8 mouse cellular contexts compared by ENCODE assay signal in the genomic region with DNA sequence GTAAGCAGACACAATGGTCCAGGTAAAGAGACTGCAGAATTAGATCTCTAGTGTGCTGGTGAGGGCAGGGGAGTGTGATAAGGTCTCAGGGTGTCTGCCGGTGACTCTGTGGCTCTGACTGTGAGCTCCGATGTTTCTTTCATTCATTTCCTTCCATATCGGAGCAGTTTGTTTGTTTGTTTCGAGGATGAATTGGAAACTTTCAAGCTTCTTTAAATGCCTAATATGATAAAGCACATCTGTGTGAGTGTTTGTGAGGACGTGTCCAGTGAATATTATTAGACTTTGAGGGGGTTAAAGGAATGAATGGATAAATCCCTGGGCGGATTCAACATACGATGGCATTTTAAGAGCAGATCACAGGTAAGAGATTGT. TPM values are rescaled to one million over a fixed set of nuclear protein-coding genes. Genes with fewer than 3 reads are reported as not detected.
DNase-seq lines count a peak whose midpoint lies in the region; ATAC-seq and TF ChIP-seq lines count a peak whose summit lies in the region.

No protein-coding gene starts in this region.

- no peaks in the 10 kb centered on the region for H3K9me3 ChIP-seq in lung, embryonic 16.5 days (ENCODE audit: control insufficient read depth, low read length)
- no peaks in the 10 kb centered on the region for H3K9me3 ChIP-seq in embryonic facial prominence, embryonic 13.5 days
- no peaks in the 10 kb centered on the region for H3K9me3 ChIP-seq in limb, embryonic 11.5 days (ENCODE audit: control insufficient read depth, low read length)

- H3K27ac ChIP-seq in lung, embryonic 16.5 days (ENCODE audit: low read length) = peak overlapping the region; percentile 52
- no peak overlapping the region for H3K27ac ChIP-seq in embryonic facial prominence, embryonic 13.5 days
- H3K27ac ChIP-seq in limb, embryonic 11.5 days (replicated peaks; ENCODE audit: low read depth, low read length) = no peak overlapping the region
- H3K27ac ChIP-seq in small intestine, adult 2 months (ENCODE audit: insufficient read depth, low read depth, low read length) = no peak overlapping the region

- no peak for ATAC-seq in lung, embryonic 16.5 days (ENCODE audit: low read depth)
- ATAC-seq in embryonic facial prominence, embryonic 13.5 days (ENCODE audit: insufficient number of reproducible peaks, insufficient read depth, low FRiP score, low TSS enrichment, low read depth) = no peak
- no peak for ATAC-seq in limb, embryonic 11.5 days (ENCODE audit: insufficient number of reproducible peaks, low FRiP score, low TSS enrichment, low read depth)

- H3K9ac ChIP-seq in lung, embryonic 16.5 days (ENCODE audit: low read length) = peak overlapping the region; percentile 74
- peak overlapping the region; percentile 61 for H3K9ac ChIP-seq in embryonic facial prominence, embryonic 13.5 days
- no peak overlapping the region for H3K9ac ChIP-seq in limb, embryonic 11.5 days (ENCODE audit: low read length)

- H3K36me3 ChIP-seq in lung, embryonic 16.5 days (ENCODE audit: control insufficient read depth, insufficient read depth, low read length) = no peaks in the 10 kb centered on the region
- no peaks in the 10 kb centered on the region for H3K36me3 ChIP-seq in embryonic facial prominence, embryonic 13.5 days
- no peaks in the 10 kb centered on the region for H3K36me3 ChIP-seq in limb, embryonic 11.5 days (ENCODE audit: control insufficient read depth, insufficient read depth, low read length)
- H3K36me3 ChIP-seq in small intestine, adult 2 months (ENCODE audit: control insufficient read depth, insufficient read depth, low read length) = no peaks in the 10 kb centered on the region

- DNase-seq in lung, postnatal 36 days = no peak
- DNase-seq in limb, embryonic 11.5 days (ENCODE audit: low spot score) = peak; percentile 27
- DNase-seq in right cerebral cortex, postnatal 25 days = no peak
- DNase-seq in right cerebral cortex, adult 2 months (ENCODE audit: low spot score in 2 of 2) = no peak
- DNase-seq in gastrocnemius, postnatal 14 days = no peak

- intact Hi-C loops in gastrocnemius, postnatal 14 days (cut with DNase I; ENCODE audit: low total_unique reads) = no loop called here

- TF ChIP-seq POLR2A in small intestine, adult 2 months (IDR thresholded peaks at IDR 0.05; ENCODE audit: low read depth, low read length) = no peak

- peak overlapping the region; percentile 67 for H3K4me3 ChIP-seq in lung, embryonic 16.5 days (ENCODE audit: low read length)
- peak overlapping the region; percentile 62 for H3K4me3 ChIP-seq in embryonic facial prominence, embryonic 13.5 days
- peak overlapping the region; percentile 55 for H3K4me3 ChIP-seq in limb, embryonic 11.5 days (ENCODE audit: low read depth, low read length)
- H3K4me3 ChIP-seq in small intestine, adult 2 months (ENCODE audit: low read depth, low read length) = peak overlapping the region; percentile 74

- H3K27me3 ChIP-seq in lung, embryonic 16.5 days (ENCODE audit: control insufficient read depth, insufficient read depth, low read depth, low read length) = no peaks in the 10 kb centered on the region
- H3K27me3 ChIP-seq in embryonic facial prominence, embryonic 13.5 days = no peaks in the 10 kb centered on the region
- H3K27me3 ChIP-seq in limb, embryonic 11.5 days (ENCODE audit: control insufficient read depth, insufficient read depth, low read length) = no peaks in the 10 kb centered on the region
- no peaks in the 10 kb centered on the region for H3K27me3 ChIP-seq in small intestine, adult 2 months (ENCODE audit: control insufficient read depth, insufficient read depth, low read length)

- peaks cover 7% of the 10 kb centered on the region; the same call in 1 of the 2 replicates for H3K4me1 ChIP-seq in lung, embryonic 16.5 days (replicated peaks; ENCODE audit: control insufficient read depth, insufficient read depth, low read length)
- peaks cover 10% of the 10 kb centered on the region for H3K4me1 ChIP-seq in embryonic facial prominence, embryonic 13.5 days
- no peaks in the 10 kb centered on the region for H3K4me1 ChIP-seq in limb, embryonic 11.5 days (ENCODE audit: control insufficient read depth, insufficient read depth, low read length)
- peaks cover 7% of the 10 kb centered on the region for H3K4me1 ChIP-seq in small intestine, adult 2 months (ENCODE audit: control insufficient read depth, insufficient read depth, insufficient read length, low read length)

- peak overlapping the region; percentile 60 for H3K4me2 ChIP-seq in lung, embryonic 16.5 days (ENCODE audit: low read depth, low read length)
- peak overlapping the region; percentile 58 for H3K4me2 ChIP-seq in embryonic facial prominence, embryonic 13.5 days
- peak overlapping the region; percentile 36 for H3K4me2 ChIP-seq in limb, embryonic 11.5 days (ENCODE audit: low read depth, severe bottlenecking)

- WGBS in lung, embryonic 16.5 days = 13% methylated on average over 7 of the region's 7 CpGs
- 19% methylated on average over 7 of the region's 7 CpGs for WGBS in embryonic facial prominence, embryonic 13.5 days
- WGBS in limb, embryonic 11.5 days = 22% methylated on average over 7 of the region's 7 CpGs
- 13% methylated on average over 7 of the region's 7 CpGs for WGBS in small intestine, adult 2 months

- no peak for TF ChIP-seq CTCF in small intestine, adult 2 months (IDR thresholded peaks at IDR 0.05; ENCODE audit: extremely low read depth, insufficient read length, insufficient replicate concordance, low read depth, low read length)

RNA-seq across cellular contexts. Expression of a gene that starts 10.9 kb away (rescaled TPM):
- polyA plus RNA-seq in lung, embryonic 16.5 days (2015; fragmentation: Nextera tagmentation; extraction: Ambion mirVana) = 0.25 and 0.33 TPM in 2 replicates
- 0.10 TPM in 1 of 2 replicates, not detected in the other for polyA plus RNA-seq in embryonic facial prominence, embryonic 13.5 days (2015; fragmentation: Nextera tagmentation; extraction: Ambion mirVana)
- not detected in 2 replicates for polyA plus RNA-seq in limb, embryonic 11.5 days (2014; fragmentation: Nextera tagmentation; extraction: Ambion mirVana)
- polyA plus RNA-seq in small intestine, adult 2 months (2012; rRNA removed) = not detected in 2 replicates
- under 1 TPM in 1 of 2 experiments, not detected in 1; 0.14 TPM for total RNA-seq in gastrocnemius, postnatal 14 days (2021)

RNA-seq across cellular contexts. Expression of a gene that starts 26.2 kb away (rescaled TPM):
- polyA plus RNA-seq in lung, embryonic 16.5 days (2015; fragmentation: Nextera tagmentation; extraction: Ambion mirVana) = not detected in 2 replicates
- not detected in 2 replicates for polyA plus RNA-seq in embryonic facial prominence, embryonic 13.5 days (2015; fragmentation: Nextera tagmentation; extraction: Ambion mirVana)
- not detected in 2 replicates for polyA plus RNA-seq in limb, embryonic 11.5 days (2014; fragmentation: Nextera tagmentation; extraction: Ambion mirVana)
- 0.46 TPM in 1 of 2 replicates, not detected in the other for polyA plus RNA-seq in small intestine, adult 2 months (2012; rRNA removed)
- total RNA-seq in gastrocnemius, postnatal 14 days (2021) = not detected

RNA-seq across cellular contexts. Expression of a gene that starts 26.2 kb away (rescaled TPM):
- 0.29 and 0.33 TPM in 2 replicates for polyA plus RNA-seq in lung, embryonic 16.5 days (2015; fragmentation: Nextera tagmentation; extraction: Ambion mirVana)
- polyA plus RNA-seq in embryonic facial prominence, embryonic 13.5 days (2015; fragmentation: Nextera tagmentation; extraction: Ambion mirVana) = 0.19 TPM in 1 of 2 replicates, not detected in the other
- not detected in 2 replicates for polyA plus RNA-seq in limb, embryonic 11.5 days (2014; fragmentation: Nextera tagmentation; extraction: Ambion mirVana)
- polyA plus RNA-seq in small intestine, adult 2 months (2012; rRNA removed) = 0.25 TPM in 1 of 2 replicates, not detected in the other
- total RNA-seq in gastrocnemius, postnatal 14 days (2021) = not detected
